Mouse (Mus musculus): ENCODE measurements around the gene Chrna4.
A peak's percentile ranks its signal among the peaks of the same experiment; 100 is the strongest.

The Chrna4 gene

GRCm38 (mm10) chr2:181043437-181043836, at the start of gene Chrna4:
TSS of gene Chrna4 (minus strand) at chr2:181043546.
- peak in 1 of 2 experiments; percentile 43 for DNase-seq (ENCODE audit: low spot score in 2 of 2)

GRCm38 (mm10) chr2:181090123-181090522, 46.8 kb upstream of the Chrna4 start:
- no peak for DNase-seq (ENCODE audit: low spot score in 2 of 2)

GRCm38 (mm10) chr2:181084997-181085396, 41.7 kb upstream of the Chrna4 start:
- DNase-seq (ENCODE audit: low spot score in 2 of 2), result no peak

GRCm38 (mm10) chr2:181083945-181084344, 40.6 kb upstream of the Chrna4 start:
- no peak for DNase-seq (ENCODE audit: low spot score in 2 of 2)

GRCm38 (mm10) chr2:181080886-181081285, 37.5 kb upstream of the Chrna4 start:
- DNase-seq (ENCODE audit: low spot score in 2 of 2), result no peak

GRCm38 (mm10) chr2:181079518-181079917, 36.2 kb upstream of the Chrna4 start:
- DNase-seq (ENCODE audit: low spot score in 2 of 2), result no peak

- no peak for DNase-seq (ENCODE audit: low spot score in 2 of 2)
These were observed 35.6 kb upstream of the Chrna4 start for GRCm38 (mm10) chr2:181078908-181079307.

GRCm38 (mm10) chr2:181075501-181075900, 32.2 kb upstream of the Chrna4 start:
- DNase-seq (ENCODE audit: low spot score in 2 of 2), result no peak

- no peak for DNase-seq (ENCODE audit: low spot score in 2 of 2)
These were observed 29.0 kb upstream of the Chrna4 start for GRCm38 (mm10) chr2:181072403-181072714.

GRCm38 (mm10) chr2:181071706-181072402, 28.5 kb upstream of the Chrna4 start:
- DNase-seq (ENCODE audit: low spot score in 2 of 2), result peak; percentile 77 to 90

GRCm38 (mm10) chr2:181070136-181070535, 26.8 kb upstream of the Chrna4 start:
- no peak for DNase-seq (ENCODE audit: low spot score in 2 of 2)

GRCm38 (mm10) chr2:181068499-181068898, 25.2 kb upstream of the Chrna4 start:
- DNase-seq (ENCODE audit: low spot score in 2 of 2), result no peak

GRCm38 (mm10) chr2:181065827-181066226, 22.5 kb upstream of the Chrna4 start:
- DNase-seq (ENCODE audit: low spot score in 2 of 2), result no peak

GRCm38 (mm10) chr2:181060127-181060526, 16.8 kb upstream of the Chrna4 start:
- DNase-seq (ENCODE audit: low spot score in 2 of 2), result peak; percentile 88 to 89

- no peak for DNase-seq (ENCODE audit: low spot score in 2 of 2)
These were observed 14.8 kb upstream of the Chrna4 start for GRCm38 (mm10) chr2:181058193-181058592.

GRCm38 (mm10) chr2:181057341-181057740, 14.0 kb upstream of the Chrna4 start:
- DNase-seq (ENCODE audit: low spot score in 2 of 2), result no peak

GRCm38 (mm10) chr2:181052171-181052570, 8.8 kb upstream of the Chrna4 start:
- DNase-seq (ENCODE audit: low spot score in 2 of 2), result no peak

- DNase-seq (ENCODE audit: low spot score in 2 of 2), result no peak
These were observed 5.6 kb upstream of the Chrna4 start for GRCm38 (mm10) chr2:181048986-181049385.

- DNase-seq (ENCODE audit: low spot score in 2 of 2), result no peak
These were observed 5.1 kb upstream of the Chrna4 start for GRCm38 (mm10) chr2:181048252-181048945.

- DNase-seq (ENCODE audit: low spot score in 2 of 2), result peak in 1 of 2 experiments; percentile 17
These were observed 655 bp upstream of the Chrna4 start for GRCm38 (mm10) chr2:181044001-181044400.

- no peak for DNase-seq (ENCODE audit: low spot score in 2 of 2)
These were observed 970 bp downstream of the Chrna4 start for GRCm38 (mm10) chr2:181042376-181042775.

- DNase-seq (ENCODE audit: low spot score in 2 of 2), result no peak
These were observed 1.4 kb downstream of the Chrna4 start for GRCm38 (mm10) chr2:181041941-181042340.

GRCm38 (mm10) chr2:181039356-181039680, 4.0 kb downstream of the Chrna4 start:
- DNase-seq (ENCODE audit: low spot score in 2 of 2), result peak in 1 of 2 experiments; percentile 12
